Mouse (Mus musculus): Measurements from ENCODE around the gene Abhd15. TPM values are rescaled to one million over a fixed set of nuclear protein-coding genes. Genes with fewer than 3 reads are reported as not detected.

The Abhd15 gene
- polyA plus RNA-seq, 1 experiment from 2014 or later, result 3.0 TPM

DNA sequence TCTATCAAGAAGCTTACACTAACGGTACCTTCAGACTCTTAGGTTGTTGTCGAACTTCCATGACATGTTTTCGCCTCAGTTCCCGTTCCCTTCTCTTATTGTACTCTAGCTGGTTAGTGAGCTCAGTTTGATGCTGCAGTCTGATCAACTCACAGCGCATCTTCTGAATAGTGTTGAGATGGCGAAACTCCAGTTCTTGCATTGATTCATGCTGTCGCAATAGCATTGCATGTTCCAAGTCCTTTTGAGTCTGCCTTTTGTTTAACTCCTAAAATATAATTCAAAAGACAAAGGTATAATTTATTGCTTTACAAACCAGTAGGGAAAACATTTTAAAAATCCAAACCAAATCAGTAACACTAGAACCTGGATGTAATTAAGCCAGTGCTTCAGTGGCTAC, 30.3 kb downstream of the Abhd15 start:
- Histone ChIP-seq H3K9me3 (replicated peaks) (no peaks in the 10 kb centered on the region), H3K36me3 (peaks cover 92% of the 10 kb centered on the region), H3K9ac (no peak overlapping the region), H3K4me3 (no peak overlapping the region), H3K4me1 (no peaks in the 10 kb centered on the region), H3K27me3 (replicated peaks) (no peaks in the 10 kb centered on the region), H3K4me2 (no peak overlapping the region), H3K27ac (no peak overlapping the region)
- no peak for ATAC-seq
- WGBS (ENCODE audit: insufficient replicate concordance), result 92% methylated on average over 7 of the region's 7 CpGs

- Histone ChIP-seq H3K9ac (no peak overlapping the region), H3K4me2 (no peak overlapping the region), H3K4me1 (peaks cover 9% of the 10 kb centered on the region; the same call in 1 of the 2 replicates), H3K9me3 (replicated peaks) (no peaks in the 10 kb centered on the region), H3K27ac (no peak overlapping the region), H3K27me3 (replicated peaks) (no peaks in the 10 kb centered on the region), H3K4me3 (no peak overlapping the region), H3K36me3 (peaks cover 41% of the 10 kb centered on the region)
- WGBS (ENCODE audit: insufficient replicate concordance), result 83% methylated on average over 3 of the region's 3 CpGs
- ATAC-seq, result no peak
These were observed 70.3 kb downstream of the Abhd15 start for GRCm38 (mm10) chr11:77585201-77585600.

Other genes with a start within 250 kb of the Abhd15 start
- gene Coro6, start 52.7 kb upstream of the Abhd15 start, polyA plus RNA-seq (2016; fragmentation: Nextera tagmentation; extraction: Ambion mirVana), result not detected in 2 replicates
- 2.1 and 2.5 TPM in 2 replicates for gene Ankrd13b, start 25.4 kb upstream of the Abhd15 start, polyA plus RNA-seq (2016; fragmentation: Nextera tagmentation; extraction: Ambion mirVana)
- 3.1 and 3.2 TPM in 2 replicates for gene Git1, start 21.6 kb upstream of the Abhd15 start, polyA plus RNA-seq (2016; fragmentation: Nextera tagmentation; extraction: Ambion mirVana)
- gene Trp53i13, start 859 bp downstream of the Abhd15 start, polyA plus RNA-seq (2016; fragmentation: Nextera tagmentation; extraction: Ambion mirVana), result 9.3 and 11.1 TPM in 2 replicates
- 0.12 and 0.19 TPM in 2 replicates for gene Gm10392, start 4.1 kb downstream of the Abhd15 start, polyA plus RNA-seq (2016; fragmentation: Nextera tagmentation; extraction: Ambion mirVana)
- gene Taok1, start 92.7 kb downstream of the Abhd15 start, polyA plus RNA-seq (2016; fragmentation: Nextera tagmentation; extraction: Ambion mirVana), result 6.1 and 6.7 TPM in 2 replicates
- gene Nufip2, start 171.0 kb downstream of the Abhd15 start, polyA plus RNA-seq (2016; fragmentation: Nextera tagmentation; extraction: Ambion mirVana), result 2.7 and 3.2 TPM in 2 replicates
- gene Cryba1, start 210.2 kb downstream of the Abhd15 start, polyA plus RNA-seq (2016; fragmentation: Nextera tagmentation; extraction: Ambion mirVana), result not detected in 2 replicates
- 28.8 and 30.3 TPM in 2 replicates for gene Myo18a, start 248.1 kb downstream of the Abhd15 start, polyA plus RNA-seq (2016; fragmentation: Nextera tagmentation; extraction: Ambion mirVana)

Data from liver, embryonic 12.5 days (tissue).